Mouse (Mus musculus) heart, postnatal 0 days (tissue): ENCODE measurements at regions not wholly inside any gene's neighbourhood (a gene's known extent, or its start where the extent isn't known, plus 50 kb on each side); places are given as distances from the start of the nearest gene placed in this dataset.

ENCODE experiments used
- CTCF ChIP-seq: IDR thresholded peaks from 2 replicates; pipeline ENCODE4 v1.5.1; 2016; ENCODE audit warnings: antibody characterized with exemption, control low read depth, low read depth
- EP300 ChIP-seq: IDR thresholded peaks from 2 replicates; pipeline ENCODE4 v1.6.1; 2016; ENCODE audit warnings: antibody characterized with exemption, low read depth

DNA sequence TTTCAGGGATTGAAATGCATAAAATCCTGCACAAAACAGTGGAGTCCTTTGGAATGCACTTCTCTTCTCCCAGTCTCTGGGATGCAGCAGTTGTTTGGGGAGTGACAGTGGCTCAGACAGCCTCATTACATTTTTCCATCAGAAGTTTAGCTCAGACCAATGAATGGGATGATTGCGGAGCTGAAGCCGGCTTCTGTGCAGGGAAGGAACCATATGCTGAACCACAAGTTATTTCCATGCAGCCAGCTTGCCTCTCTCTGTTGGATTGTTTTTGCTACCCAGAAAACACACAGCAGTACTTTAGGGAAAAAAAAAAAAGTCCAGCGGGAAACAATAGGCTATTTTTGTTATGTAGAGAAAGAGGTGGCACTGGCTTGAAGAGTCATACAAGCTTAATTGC lies 140.2 kb upstream of the Fam84a start:
- TF ChIP-seq CTCF (no peak), EP300 (no peak)
